Mouse (Mus musculus) bone marrow macrophage, adult 2 months (primary cell): Measurements from ENCODE around the gene Cdk5rap3. TPM values are rescaled to one million over a fixed set of nuclear protein-coding genes. Genes with fewer than 3 reads are reported as not detected.
A peak's percentile ranks its signal among the peaks of the same experiment; 100 is the strongest.

ENCODE experiments used
- H3K27ac ChIP-seq: 2 replicates; pipeline ENCODE4 v1.5.1; 2012; ENCODE audit warnings: low read depth, low read length; ENCODE audit not compliant: insufficient read depth
- H3K4me1 ChIP-seq: 2 replicates; pipeline ENCODE4 v1.6.1; 2012; ENCODE audit warnings: low read length; ENCODE audit not compliant: control insufficient read depth, insufficient read depth
- H3K4me3 ChIP-seq: 2 replicates; pipeline ENCODE4 v1.5.1; 2012; ENCODE audit warnings: mild to moderate bottlenecking, low read length, moderate library complexity; ENCODE audit not compliant: insufficient read depth
- CTCF ChIP-seq: IDR thresholded peaks from 2 replicates; pipeline ENCODE4 v1.5.1; 2012; ENCODE audit warnings: low read depth, mild to moderate bottlenecking, low read length, moderate library complexity
- POLR2A ChIP-seq: IDR thresholded peaks from 2 replicates; pipeline ENCODE4 v1.6.1; 2012; ENCODE audit warnings: mild to moderate bottlenecking, low read depth, low read length, borderline replicate concordance
- polyA plus RNA-seq: library from polyadenylated mRNA; stranded (reverse); fragments of >200 nt; gene quantifications from 2 replicates; pipeline ENCODE4 v1.2.4, GENCODE M21; 2012; ENCODE audit not compliant: missing spikeins, insufficient read depth, insufficient read length

The Cdk5rap3 gene
- polyA plus RNA-seq, 1 experiment: 30.0 TPM

DNA sequence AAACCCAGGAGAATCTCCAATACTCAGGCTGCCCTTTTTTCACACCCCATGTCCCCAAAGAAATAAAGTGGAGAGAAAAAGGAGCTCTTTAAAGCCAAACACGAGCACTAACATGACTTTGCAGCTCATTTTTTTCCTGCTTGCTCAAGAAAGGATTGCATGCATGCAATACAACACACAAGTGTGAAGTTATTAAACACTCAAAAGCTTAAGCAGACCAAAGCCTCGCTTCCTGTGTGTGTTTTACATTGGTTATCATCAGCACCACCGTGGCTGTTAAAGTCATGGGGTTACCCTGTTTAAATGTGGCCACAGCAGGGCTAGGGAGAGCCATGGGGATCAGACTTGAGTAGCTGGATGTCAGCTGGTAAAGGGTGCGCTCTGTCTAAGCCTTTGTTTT is 39.2 kb downstream of the Cdk5rap3 start:
- Histone ChIP-seq H3K4me3 (no peak overlapping the region), H3K4me1 (peaks cover 13% of the 10 kb centered on the region), H3K27ac (no peak overlapping the region)
- no peak for TF ChIP-seq POLR2A

DNA sequence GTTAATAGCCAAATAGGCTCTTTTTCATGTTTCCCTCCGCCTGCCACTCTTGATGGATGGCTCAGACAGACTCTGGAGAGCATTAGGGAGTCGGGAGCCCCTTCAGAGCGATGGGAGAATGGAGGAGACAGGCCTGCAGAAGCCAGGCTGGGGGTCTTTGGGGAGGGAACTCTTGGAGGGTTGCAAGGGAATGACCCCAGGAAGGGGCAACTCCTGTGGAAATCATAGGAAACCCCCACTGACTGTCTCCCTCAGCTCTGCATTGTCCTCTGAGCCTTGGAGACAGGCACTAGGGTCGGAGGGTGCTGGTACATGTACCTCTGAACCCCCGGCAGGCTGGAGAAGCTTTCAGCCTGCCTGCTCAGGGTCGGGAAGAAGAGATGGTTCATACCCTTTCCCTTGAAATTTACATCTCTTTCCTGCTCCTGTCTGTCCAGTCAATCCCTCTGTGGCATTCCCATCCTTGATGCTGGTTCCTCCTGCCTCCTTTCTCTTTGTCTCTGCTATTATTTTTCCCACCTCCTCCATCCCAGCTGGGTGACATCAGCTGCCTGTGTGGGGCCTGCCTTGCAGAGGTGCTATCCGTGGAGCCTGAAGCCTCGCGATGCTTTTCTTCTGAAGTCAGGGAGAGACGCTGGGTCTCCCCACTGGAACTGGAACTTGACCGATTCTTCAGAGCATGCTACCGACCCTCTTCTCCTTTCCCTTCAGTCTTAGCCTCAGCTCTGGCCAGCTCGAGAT is 39.8 kb downstream of the Cdk5rap3 start:
- no peak overlapping the region for H3K4me3 ChIP-seq
- no peak overlapping the region for H3K27ac ChIP-seq
- TF ChIP-seq CTCF: no peak
- TF ChIP-seq POLR2A: no peak
- H3K4me1 ChIP-seq: peaks cover 13% of the 10 kb centered on the region

DNA sequence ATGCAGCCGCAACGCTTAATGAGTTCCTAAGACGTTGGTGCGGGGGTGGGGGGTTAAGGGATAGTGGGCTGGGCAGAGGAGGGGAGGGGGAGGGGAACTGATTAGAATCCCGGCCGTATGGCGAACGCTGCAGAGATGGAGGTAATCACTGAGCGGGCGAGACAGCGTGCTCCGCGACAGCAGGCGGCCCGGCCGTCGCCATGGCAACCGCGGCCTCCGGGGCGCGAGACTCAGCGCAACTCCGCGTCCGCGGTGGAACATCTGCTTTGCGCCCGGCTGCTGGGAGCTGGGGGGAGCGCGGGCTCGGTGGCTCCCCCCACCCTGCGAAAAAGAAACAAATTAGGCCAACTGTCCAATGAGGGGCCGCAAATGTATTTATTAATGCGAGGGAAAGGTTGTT is 40.6 kb downstream of the Cdk5rap3 start:
- Histone ChIP-seq H3K27ac (no peak overlapping the region), H3K4me1 (peaks cover 13% of the 10 kb centered on the region), H3K4me3 (peak overlapping the region; percentile 48)
- no peak for TF ChIP-seq CTCF
- no peak for TF ChIP-seq POLR2A

DNA sequence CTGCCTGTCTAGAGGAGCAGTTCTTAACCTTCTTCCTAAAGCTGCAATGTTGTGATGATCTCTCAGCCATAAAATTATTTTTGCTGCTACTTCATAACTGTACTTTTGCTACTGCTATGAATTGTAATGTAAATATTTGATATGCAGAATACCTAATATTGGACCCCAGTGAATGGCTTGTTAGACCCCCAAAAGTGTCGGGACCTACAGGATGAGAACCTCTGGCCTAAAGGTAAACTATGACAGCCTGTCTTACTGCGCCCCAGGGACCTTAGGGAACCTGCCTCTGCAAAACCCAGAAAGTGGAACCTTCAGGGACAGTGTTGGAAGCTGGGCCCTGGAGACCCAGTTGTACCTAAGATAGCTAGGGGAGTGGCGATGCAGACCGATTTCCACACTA is 41.0 kb downstream of the Cdk5rap3 start:
- H3K4me3 ChIP-seq: no peak overlapping the region; the same call in 1 of the 2 replicates
- H3K4me1 ChIP-seq: peaks cover 8% of the 10 kb centered on the region
- no peak overlapping the region for H3K27ac ChIP-seq
- TF ChIP-seq CTCF: no peak
- TF ChIP-seq POLR2A: no peak

DNA sequence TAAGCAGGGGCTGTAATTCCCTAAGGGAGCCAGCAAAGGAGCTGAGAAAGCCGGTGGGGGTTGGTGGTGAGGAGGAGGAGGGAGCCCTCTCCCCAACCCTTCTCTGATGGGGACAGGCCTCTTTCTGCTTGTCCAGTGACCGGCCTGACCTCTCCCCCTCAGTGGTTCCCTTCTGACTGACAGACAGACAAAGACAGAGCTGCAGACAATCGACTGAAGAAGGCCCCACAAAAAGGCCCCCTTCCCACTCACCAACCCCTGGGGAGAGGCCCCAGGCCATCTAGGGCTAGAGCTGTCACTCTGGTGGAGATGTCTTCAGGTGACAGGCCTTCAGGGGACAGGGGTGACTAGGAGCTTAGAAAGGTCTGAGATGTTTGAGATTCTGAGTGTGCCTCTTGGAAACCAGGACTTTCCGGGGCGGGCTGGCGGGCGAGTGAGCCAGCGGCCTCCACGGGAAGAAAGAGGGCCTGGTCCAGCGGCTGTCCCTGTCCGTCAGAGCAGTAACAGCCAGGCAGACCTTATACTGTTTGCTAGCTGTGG is 42.6 kb downstream of the Cdk5rap3 start:
- Histone ChIP-seq H3K4me1 (peaks cover 5% of the 10 kb centered on the region; the same call in 1 of the 2 replicates), H3K27ac (no peak overlapping the region), H3K4me3 (no peak overlapping the region)
- TF ChIP-seq POLR2A (no peak), CTCF (no peak)

DNA sequence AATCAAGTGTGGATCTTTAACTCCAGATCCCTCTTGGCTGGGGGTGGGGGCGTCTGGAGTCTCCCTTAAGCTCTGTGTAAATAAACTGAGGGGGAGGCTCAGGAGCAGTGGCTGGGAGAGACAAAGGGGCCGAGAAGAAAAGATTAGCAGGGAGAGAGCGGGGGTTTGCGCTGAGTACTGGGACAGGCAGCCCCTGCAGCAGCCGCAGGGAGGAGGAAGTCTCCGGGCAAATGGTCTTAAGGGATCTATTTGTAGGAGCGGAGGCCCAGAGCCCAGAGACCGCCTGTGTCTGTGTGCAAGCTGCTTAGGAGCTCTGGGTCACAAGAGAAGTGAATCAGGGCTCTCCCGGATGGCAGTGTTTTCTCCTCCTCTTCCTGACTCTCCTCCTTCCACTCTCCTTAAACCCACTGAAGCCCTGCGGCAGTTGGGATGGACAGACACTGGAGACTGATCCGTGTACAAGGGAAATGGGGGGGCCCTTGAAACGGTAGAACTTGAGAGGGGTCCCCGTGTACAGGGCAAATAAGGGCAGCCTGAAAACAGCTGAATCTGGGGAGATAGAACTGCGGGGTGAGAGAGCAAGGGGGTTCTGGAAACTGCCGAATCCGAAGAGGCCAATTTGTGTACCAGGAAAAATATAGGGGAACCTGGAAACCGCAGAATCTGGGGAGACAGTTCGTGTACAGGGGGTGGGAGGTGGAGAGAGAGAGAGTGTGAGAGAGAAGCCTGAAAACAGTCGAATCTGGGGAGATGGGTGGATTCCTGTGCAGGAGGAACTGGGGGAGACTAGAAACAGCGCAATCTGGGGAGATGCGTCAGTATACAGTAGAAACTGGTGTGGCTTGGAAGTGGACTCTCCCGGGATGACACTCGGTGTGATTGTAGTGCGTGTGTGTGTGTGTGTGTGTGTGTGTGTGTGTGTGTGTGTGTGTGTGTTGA is 43.6 kb downstream of the Cdk5rap3 start:
- peaks cover 5% of the 10 kb centered on the region; the same call in 1 of the 2 replicates for H3K4me1 ChIP-seq
- no peak overlapping the region for H3K4me3 ChIP-seq
- no peak overlapping the region for H3K27ac ChIP-seq
- TF ChIP-seq CTCF (no peak), POLR2A (no peak)

DNA sequence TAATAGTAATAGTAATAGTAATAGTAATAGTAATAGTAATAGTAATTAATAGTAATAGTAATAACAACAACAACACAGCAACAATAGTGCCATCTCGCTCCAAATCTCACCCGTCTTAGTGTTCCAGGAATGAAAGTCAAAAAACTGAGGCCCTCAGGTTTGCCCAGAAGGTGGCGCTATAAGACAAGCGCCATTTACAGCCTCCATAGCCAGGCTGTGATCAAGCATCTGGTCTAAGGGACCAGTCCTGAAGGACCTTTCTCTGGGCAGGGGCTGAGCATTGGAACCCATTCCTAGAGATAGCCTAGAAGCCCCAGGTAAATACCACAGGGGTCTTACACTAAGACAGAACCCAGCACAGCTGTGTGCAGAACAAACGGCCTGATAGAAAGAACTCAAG is 49.1 kb downstream of the Cdk5rap3 start:
- H3K4me1 ChIP-seq: 0 out of 2 replicates have a peak, but pooled peaks cover under 1% of the 10 kb centered on the region
- H3K27ac ChIP-seq: no peak overlapping the region
- H3K4me3 ChIP-seq: no peak overlapping the region
- TF ChIP-seq POLR2A: no peak
- TF ChIP-seq CTCF: peak; percentile 76

DNA sequence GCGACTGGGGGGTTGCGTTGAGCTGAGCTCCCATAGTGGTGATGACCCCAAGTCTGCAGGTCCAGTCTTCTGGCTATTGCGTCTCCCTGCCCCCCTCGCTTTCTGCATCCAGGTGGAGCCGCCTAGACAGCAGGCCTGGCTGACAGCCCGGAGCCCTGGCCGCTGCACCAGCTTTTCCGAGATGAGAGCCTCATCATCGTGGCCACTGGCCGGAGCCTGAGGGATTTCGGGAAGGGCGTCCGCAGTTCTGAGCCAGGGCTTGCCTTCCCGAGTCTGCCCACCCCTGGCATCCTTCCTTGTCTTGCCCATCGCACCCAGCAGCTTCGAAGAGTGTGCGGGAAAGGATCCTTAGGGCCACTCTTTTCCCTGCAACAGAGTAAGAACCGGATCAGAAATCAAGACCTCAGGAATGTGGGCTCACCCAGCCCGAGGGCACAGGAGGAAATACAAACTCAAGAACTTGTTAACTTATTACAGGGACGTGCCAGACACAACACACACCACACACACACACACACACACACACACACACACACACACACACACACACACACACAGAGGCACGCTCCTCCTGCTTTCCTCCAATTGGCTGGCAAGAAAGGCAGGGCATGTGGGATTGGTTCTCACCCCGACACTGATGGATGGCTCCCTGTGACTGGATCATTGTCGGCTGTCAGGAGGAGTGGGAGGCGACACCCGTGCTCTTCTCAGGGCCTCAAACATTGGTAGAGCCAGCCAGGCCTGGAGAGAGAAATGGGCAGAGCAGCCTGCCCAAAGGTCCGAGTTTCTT is 52.9 kb downstream of the Cdk5rap3 start:
- peaks cover 4% of the 10 kb centered on the region; the same call in 1 of the 2 replicates for H3K4me1 ChIP-seq
- TF ChIP-seq CTCF (no peak), POLR2A (no peak)
- H3K27ac ChIP-seq: no peak overlapping the region
- no peak overlapping the region for H3K4me3 ChIP-seq

DNA sequence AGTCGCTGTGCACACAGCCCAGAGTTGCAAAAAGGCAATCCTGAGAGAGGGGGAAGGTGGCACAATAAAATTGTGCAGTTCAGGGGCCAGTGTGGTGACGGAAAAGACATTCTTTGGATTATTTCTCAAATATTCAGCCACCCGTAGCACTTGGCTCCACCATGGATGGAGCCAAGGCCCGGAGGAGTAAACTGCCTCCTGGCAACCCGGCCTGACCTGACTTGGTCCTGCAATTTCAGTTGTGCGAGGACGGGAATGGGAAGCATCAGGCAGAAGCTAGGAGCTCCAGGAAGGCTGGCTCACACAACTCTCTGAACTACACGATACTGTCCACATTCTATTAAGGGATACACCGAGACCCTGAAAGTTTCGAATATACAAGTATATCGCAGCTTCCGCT is 53.8 kb downstream of the Cdk5rap3 start:
- Histone ChIP-seq H3K4me3 (no peak overlapping the region), H3K4me1 (peaks cover 4% of the 10 kb centered on the region; the same call in 1 of the 2 replicates), H3K27ac (no peak overlapping the region)
- no peak for TF ChIP-seq POLR2A
- no peak for TF ChIP-seq CTCF
